Mouse (Mus musculus) CH12.LX (cell line): ENCODE measurements around the gene Bud13. TPM values are rescaled to one million over a fixed set of nuclear protein-coding genes. Genes with fewer than 3 reads are reported as not detected.

Source experiments
- DNase-seq: peaks from one replicate; pipeline ENCODE4 v3.0.0-alpha.2; 2013; ENCODE audit errors: extremely low read depth
- H3K27ac ChIP-seq: 2 replicates; pipeline ENCODE4 v1.5.1; 2012; ENCODE audit warnings: low read depth, mild to moderate bottlenecking, control low read depth, moderate library complexity; ENCODE audit not compliant: insufficient read depth
- H3K27me3 ChIP-seq: replicated peaks from 2 replicates; pipeline ENCODE3; 2012; ENCODE audit warnings: inconsistent platforms
- H3K36me3 ChIP-seq, 2 experiments: replicated peaks in 1 of 2; 2 replicates each; pipeline versions ENCODE3 to v1.6.1; 2012; ENCODE audit warnings: inconsistent platforms in 1 of 2, low read length in 1 of 2, mild to moderate bottlenecking in 1 of 2, mixed read lengths in 1 of 2, moderate library complexity in 1 of 2; ENCODE audit not compliant: control insufficient read depth in 1 of 2, insufficient read depth in 1 of 2
- H3K4me1 ChIP-seq, 2 experiments: 2 replicates each; pipeline ENCODE4 v1.6.1; 2012; ENCODE audit warnings: inconsistent platforms in 1 of 2, moderate library complexity in 1 of 2; ENCODE audit not compliant: insufficient read depth in 2 of 2, control insufficient read depth in 1 of 2
- H3K4me2 ChIP-seq: 2 replicates; pipeline ENCODE4 v1.6.1; 2012; ENCODE audit warnings: low read depth, mild to moderate bottlenecking, control low read depth; ENCODE audit not compliant: poor library complexity, insufficient read depth, severe bottlenecking
- H3K4me3 ChIP-seq, 3 experiments: fragments of 150-350 bp in 1 of 3; sonication (generic) in 1 of 3; replicated peaks in 1 of 3; 2 replicates each; pipeline versions ENCODE3 to v1.5.1; 2011 to 2012; ENCODE audit warnings: low read depth in 2 of 3, low read length in 2 of 3, mild to moderate bottlenecking in 2 of 3, moderate library complexity in 2 of 3, control low read depth in 1 of 3, improper control_type of control experiment in 1 of 3, inconsistent platforms in 1 of 3, mixed read lengths in 1 of 3; ENCODE audit not compliant: poor library complexity in 1 of 3
- H3K79me2 ChIP-seq: replicated peaks from 2 replicates; pipeline ENCODE4 v1.6.1; 2012; ENCODE audit warnings: mild to moderate bottlenecking, moderate library complexity; ENCODE audit not compliant: control insufficient read depth, poor library complexity, insufficient read depth, severe bottlenecking; ENCODE audit errors: extremely low read depth
- H3K9ac ChIP-seq: 2 replicates; pipeline ENCODE4 v1.6.1; 2012; ENCODE audit warnings: low read depth, mild to moderate bottlenecking, control low read depth, moderate library complexity; ENCODE audit not compliant: insufficient read depth
- H3K9me3 ChIP-seq: replicated peaks from 2 replicates; pipeline ENCODE3; 2012; ENCODE audit warnings: low read length, inconsistent platforms, mixed read lengths
- CTCF ChIP-seq, 2 experiments: IDR thresholded peaks in 1 of 2; conservative IDR thresholded peaks in 1 of 2; 2 replicates each; pipeline ENCODE4 v1.5.1; 2011 to 2012; ENCODE audit warnings: low read depth in 2 of 2, low read length in 2 of 2, improper control_type of control experiment in 1 of 2, inconsistent platforms in 1 of 2, mild to moderate bottlenecking in 1 of 2, moderate library complexity in 1 of 2
- JUND ChIP-seq: conservative IDR thresholded peaks from 2 replicates; pipeline ENCODE4 v1.6.1; 2011; ENCODE audit warnings: low read depth, low read length, improper control_type of control experiment
- MAZ ChIP-seq: IDR thresholded peaks from 2 replicates; pipeline ENCODE4 v1.6.1; 2012; ENCODE audit warnings: low read depth, mild to moderate bottlenecking, inconsistent platforms, low read length, improper control_type of control experiment, moderate library complexity
- RAD21 ChIP-seq: IDR thresholded peaks from 2 replicates; pipeline ENCODE4 v1.6.1; 2011; ENCODE audit warnings: low read depth, mild to moderate bottlenecking, low read length, improper control_type of control experiment, moderate library complexity
- RCOR1 ChIP-seq: conservative IDR thresholded peaks from 2 replicates; pipeline ENCODE4 v1.6.1; 2012; ENCODE audit warnings: low read depth, mild to moderate bottlenecking, inconsistent platforms, low read length, improper control_type of control experiment
- SMC3 ChIP-seq: IDR thresholded peaks from 2 replicates; pipeline ENCODE4 v1.6.1; 2011; ENCODE audit warnings: low read depth, low read length, improper control_type of control experiment
- USF2 ChIP-seq: conservative IDR thresholded peaks from 2 replicates; pipeline ENCODE4 v1.6.1; 2011; ENCODE audit warnings: low read depth, low read length, improper control_type of control experiment
- ZMIZ1 ChIP-seq: IDR thresholded peaks from 2 replicates; pipeline ENCODE4 v1.6.1; 2012; ENCODE audit warnings: low read depth, mild to moderate bottlenecking, inconsistent platforms, low read length, improper control_type of control experiment
- dilution Hi-C: fragments of 300-500 bp; cut with MboI; formaldehyde crosslinking; loops from 2 replicates; pipeline ENCODE4 v1.14.3; 2020; ENCODE audit warnings: low sequenced_read_pairs; ENCODE audit not compliant: extremely low pct_unique_long_range_greater_than_20kb, extremely low pct_ligation_motif_present
- in situ Hi-C: fragments of 300-500 bp; cut with MboI; formaldehyde crosslinking; loops from 3 replicates; pipeline ENCODE4 v1.14.3; 2019; ENCODE audit warnings: low sequenced_read_pairs, low pct_ligation_motif_present, low pct_unique_long_range_greater_than_20kb, mixed read lengths
- polyA plus RNA-seq: library from polyadenylated mRNA; unstranded; fragments of >175 nt; gene quantifications from 2 replicates; pipeline ENCODE4 v1.2.1, GENCODE M21; 2012; ENCODE audit warnings: low read depth; ENCODE audit not compliant: insufficient read length
- total RNA-seq, 2 experiments: library from RNA; depleted of rRNA; stranded (reverse); fragments of 300-350 nt in 1 of 2; fragments of >200 nt in 1 of 2; gene quantifications; 2 replicates each; pipeline ENCODE4 v1.2.3; 2012 to 2014

Gene Bud13
- total and polyA plus RNA-seq, 3 experiments: 14.4 to 32.5 (median 15.9) TPM

DNA sequence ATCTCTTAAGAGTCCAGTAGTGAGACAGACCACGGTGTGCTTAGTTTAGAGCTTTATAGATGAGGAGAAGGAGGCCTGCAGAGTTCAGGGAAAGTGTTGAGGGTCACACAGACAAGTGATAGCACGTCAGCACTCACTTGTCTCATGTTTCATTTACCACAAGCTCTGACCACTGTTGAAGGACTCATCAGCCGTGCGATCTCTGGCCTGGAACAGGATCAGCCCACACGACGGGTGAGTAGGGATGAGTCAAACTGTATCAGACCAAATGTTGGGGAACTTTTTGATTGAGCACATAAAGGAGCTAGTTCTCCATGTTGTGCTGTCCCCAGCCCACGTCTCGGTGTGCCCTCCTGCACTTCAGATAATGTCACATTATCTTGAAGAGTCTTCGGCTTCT, 8.3 kb upstream of the Bud13 start:
- in situ Hi-C loops (no loop called here), dilution Hi-C loops (no loop called here)
- Histone ChIP-seq H3K9ac (no peak overlapping the region), H3K4me2 (peak overlapping the region; percentile 92), H3K4me1 (peaks cover 6 to 23% of the 10 kb centered on the region in 2 experiments), H3K4me3 (no peak overlapping the region), H3K9me3 (no peaks in the 10 kb centered on the region), H3K79me2 (peaks cover 17% of the 10 kb centered on the region), H3K36me3 (peaks cover 42 to 63% of the 10 kb centered on the region in 2 experiments), H3K27ac (no peak overlapping the region), H3K27me3 (no peaks in the 10 kb centered on the region)
- no peak for TF ChIP-seq MAZ
- DNase-seq: no peak

GRCm38 (mm10) chr9:46298381-46298780, 15.6 kb downstream of the Bud13 start:
- peaks cover 44 to 60% of the 10 kb centered on the region in 2 experiments for H3K36me3 ChIP-seq

GRCm38 (mm10) chr9:46302142-46302541, 19.3 kb downstream of the Bud13 start:
- Histone ChIP-seq H3K9me3 (no peaks in the 10 kb centered on the region), H3K4me3 (no peak overlapping the region), H3K9ac (no peak overlapping the region), H3K27me3 (no peaks in the 10 kb centered on the region), H3K4me2 (no peak overlapping the region), H3K27ac (no peak overlapping the region), H3K36me3 (peaks cover 19 to 28% of the 10 kb centered on the region in 2 experiments), H3K4me1 (no peaks in the 10 kb centered on the region), H3K79me2 (no peaks in the 10 kb centered on the region)
- peak; percentile 69 for DNase-seq
- dilution Hi-C loops: no loop called here
- in situ Hi-C loops: no loop called here
- TF ChIP-seq SMC3 (peak; percentile 59), RAD21 (peak; percentile 79), USF2 (no peak), CTCF (conservative IDR thresholded peaks at IDR 0.05 in 1 of 2, IDR thresholded peaks at IDR 0.05 in 1 of 2; ENCODE audit: low read depth in 2 of 2, low read length in 2 of 2) (peak; percentile 86 to 98)

More at GRCm38 (mm10) chr9:46298381-46298780, 15.6 kb downstream of the Bud13 start:
- Histone ChIP-seq H3K27ac (no peak overlapping the region), H3K9ac (no peak overlapping the region), H3K4me2 (no peak overlapping the region), H3K27me3 (no peaks in the 10 kb centered on the region), H3K79me2 (no peaks in the 10 kb centered on the region), H3K4me1 (no peaks in the 10 kb centered on the region), H3K9me3 (no peaks in the 10 kb centered on the region), H3K4me3 (no peak overlapping the region)
- dilution Hi-C loops: no loop called here
- DNase-seq: no peak
- in situ Hi-C loops: no loop called here
- TF ChIP-seq USF2 (no peak), ZMIZ1 (no peak)

- dilution Hi-C loops: no loop called here
- TF ChIP-seq CTCF (conservative IDR thresholded peaks at IDR 0.05 in 1 of 2, IDR thresholded peaks at IDR 0.05 in 1 of 2; ENCODE audit: low read depth in 2 of 2, low read length in 2 of 2) (peak; percentile 11 to 51; a peak in 2 of 4 replicates), JUND (no peak), RCOR1 (no peak)
- no peak overlapping the region for H3K4me2 ChIP-seq
- no peaks in the 10 kb centered on the region for H3K4me1 ChIP-seq
- no peak overlapping the region for H3K4me3 ChIP-seq
- no peak overlapping the region for H3K27ac ChIP-seq
- H3K27me3 ChIP-seq: peaks cover 24% of the 10 kb centered on the region
- in situ Hi-C loops: no loop called here
- H3K9ac ChIP-seq: no peak overlapping the region
- H3K9me3 ChIP-seq: no peaks in the 10 kb centered on the region
- H3K36me3 ChIP-seq: no peaks in the 10 kb centered on the region
- H3K79me2 ChIP-seq: no peaks in the 10 kb centered on the region
- DNase-seq: no peak
Observed at GRCm38 (mm10) chr9:46309121-46309520, 26.3 kb downstream of the Bud13 start.
